Mouse (Mus musculus) megakaryocyte, embryonic 14.5 days (primary cell): Measurements from ENCODE around the gene Slc2a4.

ENCODE experiments used
- FLI1 ChIP-seq: IDR thresholded peaks from 2 replicates; pipeline ENCODE4 v1.6.1; 2012; ENCODE audit warnings: low read length, inconsistent platforms, mixed read lengths
- GATA1 ChIP-seq: IDR thresholded peaks from 3 replicates; pipeline ENCODE4 v1.6.1; 2012; ENCODE audit warnings: mixed read lengths, low read length, inconsistent platforms, borderline replicate concordance

DNA sequence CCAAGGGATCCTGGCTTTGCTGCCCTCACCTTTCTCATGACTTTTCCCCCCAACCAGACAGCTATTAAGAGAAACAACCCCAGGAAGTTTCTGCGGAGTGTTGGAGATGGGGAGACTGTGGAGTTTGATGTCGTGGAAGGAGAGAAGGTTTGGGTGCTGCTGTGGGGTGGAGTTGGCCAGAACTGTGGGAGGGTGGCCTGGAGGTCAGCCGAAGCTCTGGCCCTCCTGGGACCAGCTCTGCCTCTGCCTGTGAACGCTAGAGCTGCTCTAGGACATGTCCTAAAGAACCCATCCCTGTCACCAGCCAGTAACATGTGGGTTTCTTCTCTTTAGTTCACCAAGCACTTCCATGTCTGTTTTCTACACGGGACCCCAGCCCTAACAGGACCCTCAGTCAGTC is 8.8 kb downstream of the Slc2a4 start:
- TF ChIP-seq GATA1: no peak
- TF ChIP-seq FLI1: no peak
